Mouse (Mus musculus) cerebellum, adult 9-10 months (tissue): ENCODE measurements around the gene Itgb4.

Experiments
- DNase-seq: peaks from one replicate; pipeline ENCODE4 v3.0.0; 2022

Itgb4 gene

GRCm38 (mm10) chr11:115971016-115971415 lies 3.5 kb upstream of the Itgb4 start:
- no peak for DNase-seq

DNA sequence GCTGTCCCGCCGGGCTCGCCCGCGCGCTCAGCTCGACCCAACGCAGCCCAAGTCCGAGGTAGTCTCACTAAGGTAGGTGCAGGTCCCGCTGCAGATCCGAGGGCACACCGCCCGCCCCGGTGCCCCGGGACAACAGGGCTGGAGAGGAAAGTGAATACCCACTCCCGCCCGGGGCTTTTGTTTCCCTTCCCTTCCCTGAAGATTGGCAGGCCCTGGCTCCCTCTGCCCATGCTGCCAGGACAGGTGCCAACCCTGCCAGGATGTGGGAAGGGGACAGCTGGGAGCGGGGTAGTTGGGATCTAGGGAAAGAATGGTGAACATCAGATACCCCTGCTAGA lies 543 bp downstream of the Itgb4 start:
- DNase-seq = no peak

DNA sequence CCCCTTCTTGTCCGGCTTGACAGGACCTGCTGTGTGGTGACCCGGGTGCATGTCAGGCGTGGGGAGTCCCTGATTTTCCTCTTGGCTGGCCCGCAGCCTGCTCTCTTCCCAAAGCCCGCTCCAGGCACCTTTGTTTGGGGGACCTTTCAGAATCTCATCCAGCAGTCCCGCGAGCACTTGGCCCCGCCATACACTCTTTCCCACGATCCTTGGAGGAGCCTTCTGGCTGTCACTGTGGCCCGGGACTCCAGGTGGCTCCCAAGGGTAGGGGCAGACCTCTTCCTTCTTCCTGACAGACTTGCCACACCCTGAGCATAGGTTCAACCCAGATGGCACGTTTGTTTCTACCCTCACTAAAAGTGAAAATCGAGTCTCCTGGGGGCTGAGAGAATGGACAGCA lies 1.0 kb downstream of the Itgb4 start:
- DNase-seq = no peak

DNA sequence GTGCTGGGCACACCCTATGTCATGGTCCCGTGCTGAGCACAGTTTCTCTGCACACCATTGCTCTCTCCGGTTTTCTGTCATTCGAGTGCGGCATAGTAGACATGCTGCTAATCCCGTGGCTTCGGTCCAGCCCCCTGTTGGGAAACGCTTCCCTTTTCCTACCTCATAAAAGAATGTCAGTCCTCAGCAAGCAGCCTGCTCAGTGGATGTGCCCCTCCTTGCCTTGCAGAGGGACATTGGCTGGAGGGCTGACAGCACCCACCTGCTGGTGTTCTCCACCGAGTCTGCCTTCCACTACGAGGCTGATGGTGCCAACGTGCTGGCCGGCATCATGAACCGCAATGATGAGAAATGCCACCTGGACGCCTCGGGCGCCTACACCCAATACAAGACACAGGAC lies 8.0 kb downstream of the Itgb4 start:
- peak; percentile 61 for DNase-seq

DNA sequence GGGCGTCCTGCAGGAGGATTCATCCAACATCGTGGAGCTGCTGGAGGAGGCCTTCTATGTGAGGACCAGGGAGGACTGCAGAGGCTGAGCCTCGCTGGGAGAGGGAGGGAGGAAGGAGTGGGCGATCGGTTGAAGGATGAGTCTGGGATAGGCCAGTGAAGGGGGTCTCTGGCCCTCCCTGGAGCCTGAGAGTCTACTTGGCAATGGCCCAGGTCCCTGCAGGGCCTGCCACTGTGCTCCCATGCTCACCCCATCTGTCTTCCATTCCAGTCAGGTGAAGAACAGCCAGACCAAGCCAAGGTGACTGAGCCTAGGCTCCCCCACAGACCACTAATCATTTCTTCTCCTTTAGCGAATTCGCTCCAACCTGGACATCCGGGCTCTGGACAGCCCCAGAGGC lies 8.8 kb downstream of the Itgb4 start:
- no peak for DNase-seq

DNA sequence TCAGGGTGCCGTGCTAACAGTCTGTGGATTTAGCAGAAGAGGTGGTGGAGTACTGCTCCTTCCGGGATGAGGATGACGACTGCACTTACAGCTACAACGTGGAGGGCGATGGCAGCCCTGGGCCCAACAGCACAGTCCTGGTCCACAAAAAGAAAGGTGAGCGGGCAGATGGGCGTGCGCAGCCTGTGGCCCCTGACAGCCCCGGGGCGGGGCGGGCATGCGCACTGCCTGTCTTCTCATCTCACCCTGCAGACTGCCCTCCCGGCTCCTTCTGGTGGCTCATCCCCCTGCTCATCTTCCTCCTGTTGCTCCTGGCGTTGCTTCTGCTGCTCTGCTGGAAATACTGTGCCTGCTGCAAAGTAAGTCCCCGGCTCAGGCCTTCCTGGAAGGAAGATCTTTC lies 15.2 kb downstream of the Itgb4 start:
- no peak for DNase-seq

DNA sequence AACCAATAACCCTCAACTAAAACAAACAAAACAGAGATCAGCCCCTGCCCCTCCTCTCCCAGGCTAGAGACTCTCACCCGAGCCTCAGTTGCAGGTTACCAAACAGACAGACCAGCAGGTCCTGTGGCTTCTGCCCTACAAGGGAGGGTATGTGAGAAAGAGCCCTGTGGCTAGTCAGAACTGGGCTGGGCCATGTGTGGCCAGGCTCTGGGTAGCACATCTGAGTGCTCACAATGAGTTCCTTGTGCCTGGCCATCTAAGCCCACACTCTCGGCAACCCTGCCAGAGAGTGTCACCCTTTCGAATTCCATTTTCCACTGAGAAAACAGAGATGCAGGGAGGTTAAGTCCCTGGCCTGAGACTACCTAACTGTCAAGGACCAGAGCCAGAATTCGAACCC lies 17.6 kb downstream of the Itgb4 start:
- no peak for DNase-seq

DNA sequence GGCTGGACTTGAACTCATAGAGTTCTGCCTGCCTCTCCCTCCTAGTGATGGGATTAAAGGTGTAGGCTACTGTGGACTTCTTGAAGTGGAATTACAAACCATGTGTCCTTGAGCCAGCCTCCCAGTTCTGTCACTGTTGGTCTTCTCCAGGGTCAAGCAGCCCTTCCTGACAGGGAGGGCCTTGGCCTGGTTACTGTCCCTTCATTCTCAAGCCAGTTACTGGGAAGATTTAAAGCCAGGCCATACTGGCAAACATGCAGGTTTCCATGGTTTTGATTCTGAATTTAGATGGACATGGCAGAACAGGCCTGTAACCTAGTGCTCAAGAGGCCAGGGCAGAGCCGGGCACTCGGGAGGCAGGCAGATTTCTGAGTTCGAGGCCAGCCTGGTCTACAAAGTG lies 20.7 kb downstream of the Itgb4 start:
- no peak for DNase-seq

DNA sequence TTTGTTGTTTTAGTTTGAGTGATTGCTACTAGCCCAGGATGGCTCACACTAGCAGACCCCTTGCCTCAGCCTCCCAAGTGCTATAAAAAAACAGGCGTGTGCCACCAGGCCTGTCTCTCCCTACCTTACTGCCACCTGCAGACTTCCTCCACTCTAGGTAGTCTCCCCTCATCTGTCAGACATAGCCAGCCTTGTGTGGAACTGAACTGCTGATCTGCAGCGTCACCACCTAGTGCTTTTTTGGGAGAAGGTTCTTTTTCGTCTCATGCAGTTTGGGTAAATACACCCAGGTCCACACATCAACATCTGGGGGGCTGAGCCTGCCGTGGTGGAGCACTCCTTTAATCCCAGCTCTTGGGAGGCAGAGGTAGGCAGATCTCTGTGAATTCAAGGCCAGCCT lies 22.5 kb downstream of the Itgb4 start:
- DNase-seq = no peak

GRCm38 (mm10) chr11:115997662-115998061 lies 23.2 kb downstream of the Itgb4 start:
- DNase-seq = no peak

- DNase-seq = no peak
Measured at GRCm38 (mm10) chr11:115999027-115999426, 24.5 kb downstream of the Itgb4 start.

DNA sequence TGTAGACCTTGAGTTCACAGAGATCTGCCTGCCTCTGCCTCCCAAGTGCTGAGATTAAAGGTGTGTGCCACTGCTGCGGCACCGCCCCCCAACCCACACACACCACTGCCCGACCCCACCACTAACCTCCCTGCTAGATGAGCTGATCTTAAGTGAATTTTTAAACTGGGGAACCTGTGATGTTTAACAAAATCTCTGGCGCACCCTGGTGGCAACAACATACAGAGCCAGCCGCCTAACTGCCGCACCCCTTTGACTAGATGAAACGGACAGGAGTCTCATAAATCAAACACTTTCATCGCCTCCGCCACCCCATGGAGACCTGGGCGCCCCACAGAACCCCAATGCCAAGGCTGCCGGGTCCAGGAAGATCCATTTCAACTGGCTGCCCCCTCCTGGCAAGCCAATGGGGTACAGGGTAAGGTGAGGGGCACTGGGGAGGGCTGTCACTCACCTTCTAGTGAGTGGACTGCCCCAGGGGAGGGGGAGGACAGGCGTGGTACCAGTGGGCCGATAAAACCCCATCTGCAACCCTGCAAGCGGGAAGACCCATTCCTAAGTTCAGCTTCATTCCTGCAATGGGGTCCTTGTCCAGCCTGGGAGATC lies 25.1 kb downstream of the Itgb4 start:
- DNase-seq = peak; percentile 88

- DNase-seq = no peak
Measured at GRCm38 (mm10) chr11:116000607-116001006, 26.1 kb downstream of the Itgb4 start.

GRCm38 (mm10) chr11:116001725-116002124 lies 27.2 kb downstream of the Itgb4 start:
- no peak for DNase-seq

DNA sequence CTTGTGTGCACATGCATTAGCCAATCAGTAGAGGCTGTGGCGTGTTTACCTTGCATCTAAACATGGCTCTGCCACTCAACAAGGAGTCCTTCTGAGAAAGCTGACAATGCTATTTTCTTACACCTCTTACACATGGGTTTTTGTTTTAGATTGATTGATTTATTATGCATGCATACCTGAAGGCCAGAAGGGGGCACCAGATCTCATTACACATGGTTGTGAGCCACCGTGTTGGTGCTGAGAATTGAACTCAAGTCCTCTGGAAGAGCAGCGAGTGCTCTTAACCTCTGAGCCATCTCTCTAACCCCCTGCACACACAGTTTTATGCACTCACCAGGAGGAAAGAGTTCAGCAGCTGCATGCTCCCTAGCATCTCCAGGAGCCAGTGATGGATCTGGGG lies 28.4 kb downstream of the Itgb4 start:
- no peak for DNase-seq

DNA sequence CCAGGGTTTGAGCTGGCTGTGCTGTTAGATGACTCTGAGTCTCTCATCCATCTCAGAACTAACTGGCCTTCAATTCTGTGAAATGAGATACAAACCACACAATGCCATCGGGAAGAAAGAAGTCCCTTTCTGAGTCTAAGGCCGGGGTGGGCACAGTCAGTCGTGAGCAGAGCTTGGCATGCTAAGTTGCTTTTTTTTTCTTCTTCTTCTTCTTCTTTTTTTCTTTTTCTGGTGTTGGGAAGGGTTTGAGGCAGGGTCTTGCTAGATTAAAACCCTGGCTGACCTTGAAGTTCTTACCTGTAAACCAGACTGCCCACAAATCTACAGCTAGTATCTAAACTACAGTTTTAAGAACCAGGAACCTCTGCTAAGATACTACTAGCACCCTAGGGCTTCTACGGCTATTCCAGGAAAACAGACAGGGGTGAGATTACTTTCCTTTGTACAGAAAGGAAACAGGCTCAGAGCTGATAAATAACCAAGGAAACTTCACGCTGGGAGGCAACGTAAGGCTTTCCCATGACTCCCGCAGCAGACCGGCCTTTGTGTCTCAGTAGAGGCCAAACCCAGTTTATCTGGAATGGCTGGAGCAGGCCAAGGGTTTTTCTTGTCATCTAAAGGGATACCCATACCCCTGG lies 29.8 kb downstream of the Itgb4 start:
- no peak for DNase-seq

DNA sequence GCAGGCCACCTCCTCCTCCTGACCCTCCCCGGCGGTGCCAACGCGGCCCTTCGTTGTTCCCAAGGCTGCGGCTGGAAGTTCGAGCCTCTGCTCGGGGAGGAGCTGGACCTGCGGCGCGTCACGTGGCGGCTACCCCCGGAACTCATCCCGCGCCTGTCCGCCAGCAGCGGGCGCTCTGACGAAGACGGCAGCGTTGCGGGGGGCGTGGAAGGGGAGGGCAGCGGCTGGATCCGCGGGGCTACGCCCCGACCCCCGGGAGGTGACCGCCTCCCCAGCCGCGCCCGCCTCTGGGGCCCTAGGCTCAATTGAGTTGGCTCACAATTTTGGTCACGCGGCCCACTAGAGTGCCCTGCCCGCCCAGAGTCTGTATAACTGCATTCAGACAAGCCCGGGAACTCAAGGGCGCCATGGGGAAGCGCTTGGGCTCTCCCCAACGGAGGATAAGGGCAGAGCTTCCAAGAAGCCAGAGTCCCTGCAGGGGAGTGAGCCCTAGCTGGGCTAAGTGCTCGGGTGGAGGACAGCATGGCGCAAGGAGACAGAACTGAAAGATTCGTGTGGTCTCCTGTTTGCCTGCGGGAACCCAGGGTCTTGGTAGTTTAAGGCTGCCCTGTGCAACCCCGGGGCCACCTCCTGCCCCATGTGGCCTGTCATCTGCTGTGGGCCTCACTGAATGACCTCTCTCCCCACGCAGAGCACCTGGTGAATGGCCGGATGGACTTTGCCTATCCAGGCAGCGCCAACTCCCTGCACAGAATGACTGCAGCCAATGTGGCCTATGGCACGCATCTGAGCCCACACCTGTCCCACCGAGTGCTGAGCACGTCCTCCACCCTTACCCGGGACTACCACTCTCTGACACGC lies 30.6 kb downstream of the Itgb4 start:
- no peak for DNase-seq

DNA sequence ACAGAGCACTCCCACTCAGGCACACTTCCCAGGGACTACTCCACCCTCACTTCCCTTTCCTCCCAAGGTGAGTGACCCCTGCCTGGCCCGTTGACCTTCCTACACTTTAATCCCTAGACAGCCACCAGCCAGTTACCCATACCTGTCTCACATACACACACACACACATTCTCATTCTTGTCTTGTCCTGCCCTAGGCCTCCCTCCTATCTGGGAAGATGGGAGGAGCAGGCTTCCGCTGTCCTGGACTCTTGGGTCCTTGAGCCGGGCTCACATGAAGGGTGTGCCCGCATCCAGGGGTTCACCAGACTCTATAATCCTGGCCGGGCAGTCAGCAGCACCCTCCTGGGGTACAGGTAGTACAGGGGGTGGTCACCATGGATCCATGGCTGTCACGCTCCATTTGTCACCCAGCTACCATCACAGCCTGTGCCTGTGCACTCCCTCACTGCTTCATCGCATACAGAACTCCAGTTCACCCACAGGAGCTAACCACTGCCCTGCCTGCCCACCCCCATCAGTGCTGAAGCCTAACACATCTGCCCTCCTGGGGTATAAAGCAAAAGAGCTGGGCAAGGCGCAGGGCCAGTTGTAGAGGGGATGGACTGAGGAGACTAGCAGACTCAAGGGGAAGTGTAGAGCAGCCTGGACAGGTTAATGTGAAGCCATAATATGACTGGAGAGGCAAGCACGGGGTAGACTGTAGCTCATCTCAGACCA lies 31.4 kb downstream of the Itgb4 start:
- DNase-seq = no peak

GRCm38 (mm10) chr11:116007095-116007850 lies 32.8 kb downstream of the Itgb4 start:
- peak; percentile 46 for DNase-seq

DNA sequence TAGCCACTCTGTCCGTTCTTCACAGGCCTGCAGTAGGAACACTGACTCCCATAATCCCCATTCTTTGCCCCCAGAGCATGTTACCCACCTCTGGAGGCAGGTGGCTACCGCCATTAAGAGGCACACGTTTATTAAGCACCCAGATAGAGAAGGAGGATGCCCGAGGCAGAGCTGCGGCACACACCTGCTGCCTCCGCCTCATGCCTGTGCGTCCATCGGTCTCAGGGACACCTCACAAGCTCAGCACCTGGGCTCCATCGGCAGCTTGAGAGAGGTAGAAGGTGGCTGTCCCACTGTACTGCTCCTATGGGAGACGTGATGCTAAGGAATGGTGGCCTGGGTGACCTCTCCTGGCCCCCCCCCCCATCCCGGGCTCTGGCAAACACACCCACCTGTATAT lies 33.9 kb downstream of the Itgb4 start:
- DNase-seq = peak; percentile 58

DNA sequence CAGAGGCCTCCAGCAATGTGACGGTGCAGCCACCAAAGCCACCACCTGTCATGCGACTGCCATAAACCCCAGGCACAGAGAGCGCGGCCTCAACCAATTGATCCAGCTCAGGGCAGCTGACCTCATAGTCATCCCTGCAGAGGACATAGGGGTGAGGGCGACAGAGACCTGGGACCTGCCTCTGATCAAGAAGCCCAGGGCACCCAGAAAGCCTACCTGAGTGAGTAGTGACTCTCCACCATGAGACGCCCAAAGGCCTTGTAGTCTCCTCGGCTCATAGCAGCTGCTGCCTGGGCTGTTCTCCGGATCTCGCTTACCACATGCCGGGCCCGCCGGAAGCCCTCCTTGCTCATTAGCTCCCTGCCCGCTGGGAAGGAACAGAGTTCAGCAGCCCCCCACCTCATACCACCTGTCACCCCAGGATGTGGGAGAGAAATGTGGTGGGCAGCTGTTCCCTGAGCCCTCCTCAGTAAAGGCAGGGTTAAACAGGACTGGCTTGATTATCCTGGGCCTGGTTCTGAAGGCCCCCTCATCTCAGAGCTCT lies 34.4 kb downstream of the Itgb4 start:
- no peak for DNase-seq

DNA sequence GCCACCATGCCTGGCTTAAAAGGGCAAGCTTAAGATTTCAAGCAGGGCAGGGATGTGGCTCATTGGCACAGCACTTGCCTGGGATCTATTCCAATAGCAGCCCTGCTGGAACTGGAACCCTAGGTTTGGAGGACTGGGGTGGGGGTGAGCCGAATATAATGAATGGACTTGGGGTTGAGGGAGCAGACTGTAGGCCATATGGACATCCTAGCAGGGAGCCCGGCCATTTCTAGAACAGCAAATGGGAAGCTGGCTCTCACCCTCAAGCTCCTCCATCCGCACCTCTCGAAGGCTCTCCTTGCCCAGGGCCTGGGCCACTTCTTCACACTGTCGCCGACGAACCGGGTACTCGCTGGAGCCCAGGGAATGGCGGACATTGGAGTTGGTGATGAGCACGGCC lies 35.2 kb downstream of the Itgb4 start:
- DNase-seq = peak; percentile 98

- DNase-seq = peak; percentile 66
Measured at GRCm38 (mm10) chr11:116010146-116010545, 35.6 kb downstream of the Itgb4 start.
